Mouse (Mus musculus) liver, embryonic 13.5 days (tissue): ENCODE results near the gene Ttc1. TPM values are rescaled to one million over a fixed set of nuclear protein-coding genes. Genes with fewer than 3 reads are reported as not detected.

Experiments
- ATAC-seq: fragments of 200-750 bp; cut with Nextera tagmentation; 2 replicates; pipeline ENCODE4 v1.8.0; 2017; ENCODE audit warnings: low read depth, mild to moderate bottlenecking, moderate number of reproducible peaks, moderate library complexity
- DNase-seq: peaks from one replicate; pipeline ENCODE4 v3.0.0; 2022
- H3K27ac ChIP-seq: fragments of 300-500 bp; sonication (generic); 2 replicates; pipeline ENCODE4 v1.5.1; 2015; ENCODE audit warnings: moderate library complexity, mild to moderate bottlenecking, inconsistent platforms
- H3K27me3 ChIP-seq: fragments of 300-500 bp; sonication (generic); 2 replicates; pipeline ENCODE4 v1.6.1; 2015; ENCODE audit warnings: mild to moderate bottlenecking, inconsistent platforms
- H3K36me3 ChIP-seq: fragments of 300-500 bp; sonication (generic); 2 replicates; pipeline ENCODE4 v1.6.1; 2015; ENCODE audit warnings: mild to moderate bottlenecking, inconsistent platforms
- H3K4me1 ChIP-seq: fragments of 300-500 bp; sonication (generic); replicated peaks from 2 replicates; pipeline ENCODE4 v1.6.1; 2015; ENCODE audit warnings: inconsistent platforms
- H3K4me2 ChIP-seq: fragments of 300-500 bp; sonication (generic); 2 replicates; pipeline ENCODE4 v1.6.1; 2015; ENCODE audit warnings: inconsistent platforms, mild to moderate bottlenecking, moderate library complexity
- H3K4me3 ChIP-seq: fragments of 300-500 bp; sonication (generic); replicated peaks from 2 replicates; pipeline ENCODE4 v1.5.1; 2015; ENCODE audit warnings: mild to moderate bottlenecking, inconsistent platforms
- H3K9ac ChIP-seq: fragments of 300-500 bp; sonication (generic); 2 replicates; pipeline ENCODE4 v1.6.1; 2015; ENCODE audit warnings: mild to moderate bottlenecking, inconsistent platforms
- H3K9me3 ChIP-seq: fragments of 300-500 bp; sonication (generic); replicated peaks from 2 replicates; pipeline ENCODE4 v1.6.1; 2016; ENCODE audit warnings: inconsistent platforms
- WGBS: fragments of 180-500 bp; shearing (Covaris S2); methylation state at CpG from one replicate; pipeline ENCODE4 v1.1.7; 2015; ENCODE audit not compliant: insufficient replicate concordance; 5-methylcytosine and 5-hydroxymethylcytosine counted together
- polyA plus RNA-seq: library from polyadenylated mRNA; unstranded; fragments of >200 nt; fragmentation: Nextera tagmentation; extraction: Ambion mirVana; gene quantifications from 2 replicates; pipeline ENCODE4 v1.2.1, GENCODE M21; 2015

The Ttc1 gene
- polyA plus RNA-seq = 47.7 and 55.2 TPM in 2 replicates

GRCm38 (mm10) chr11:43747233-43748226, at the start of gene Ttc1:
Ttc1 (minus strand) TSS chr11:43748008.
- DNase-seq = peak; percentile 93
- peak; percentile 99 for ATAC-seq
- 1% methylated on average over 47 of the region's 47 CpGs for WGBS
- Histone ChIP-seq H3K4me2 (peak within 1 kb of the TSS; percentile 88), H3K27ac (peak within 1 kb of the TSS; percentile 72), H3K9ac (peak within 1 kb of the TSS; percentile 85), H3K9me3 (no peaks in the 10 kb centered on the region), H3K27me3 (no peaks in the 10 kb centered on the region), H3K4me1 (peaks cover 10% of the 10 kb centered on the region), H3K4me3 (peak within 1 kb of the TSS; percentile 80), H3K36me3 (peaks cover 25% of the 10 kb centered on the region)

- Histone ChIP-seq H3K9ac (no peak overlapping the region), H3K4me2 (no peak overlapping the region), H3K4me3 (no peak overlapping the region), H3K27me3 (no peaks in the 10 kb centered on the region), H3K27ac (no peak overlapping the region), H3K36me3 (no peaks in the 10 kb centered on the region), H3K9me3 (no peaks in the 10 kb centered on the region), H3K4me1 (no peaks in the 10 kb centered on the region)
- WGBS = 59% methylated on average over 8 of the region's 8 CpGs
- ATAC-seq (no peak), DNase-seq (no peak)
Measured at GRCm38 (mm10) chr11:43795992-43796391, 48.2 kb upstream of the Ttc1 start.

GRCm38 (mm10) chr11:43790446-43790845, 42.6 kb upstream of the Ttc1 start:
- 69% methylated on average over 6 of the region's 6 CpGs for WGBS

GRCm38 (mm10) chr11:43783772-43784171, 36.0 kb upstream of the Ttc1 start:
- Histone ChIP-seq H3K4me3 (no peak overlapping the region), H3K27ac (no peak overlapping the region), H3K9me3 (no peaks in the 10 kb centered on the region), H3K9ac (no peak overlapping the region), H3K27me3 (no peaks in the 10 kb centered on the region), H3K36me3 (no peaks in the 10 kb centered on the region), H3K4me1 (no peaks in the 10 kb centered on the region; the same call in 1 of the 2 replicates), H3K4me2 (no peak overlapping the region)
- ATAC-seq (no peak), DNase-seq (peak; percentile 5)
- WGBS = 5% methylated on average over 2 of the region's 2 CpGs

More at GRCm38 (mm10) chr11:43790446-43790845, 42.6 kb upstream of the Ttc1 start:
- no peak for ATAC-seq
- H3K27me3 ChIP-seq = no peaks in the 10 kb centered on the region
- H3K9ac ChIP-seq = no peak overlapping the region
- no peaks in the 10 kb centered on the region for H3K9me3 ChIP-seq
- no peak overlapping the region for H3K4me2 ChIP-seq
- H3K4me1 ChIP-seq = no peaks in the 10 kb centered on the region
- H3K4me3 ChIP-seq = no peak overlapping the region
- no peak for DNase-seq
- no peak overlapping the region for H3K27ac ChIP-seq
- no peaks in the 10 kb centered on the region for H3K36me3 ChIP-seq

GRCm38 (mm10) chr11:43783106-43783505, 35.3 kb upstream of the Ttc1 start:
- ATAC-seq = no peak

GRCm38 (mm10) chr11:43779551-43779950, 31.7 kb upstream of the Ttc1 start:
- H3K4me2 ChIP-seq = no peak overlapping the region
- no peak overlapping the region for H3K4me3 ChIP-seq
- WGBS = 44% methylated on average over 5 of the region's 5 CpGs
- peaks cover 5% of the 10 kb centered on the region for H3K4me1 ChIP-seq
- no peaks in the 10 kb centered on the region for H3K36me3 ChIP-seq
- ATAC-seq (no peak), DNase-seq (no peak)
- H3K27me3 ChIP-seq = peaks cover 22% of the 10 kb centered on the region
- H3K27ac ChIP-seq = no peak overlapping the region
- no peaks in the 10 kb centered on the region for H3K9me3 ChIP-seq
- H3K9ac ChIP-seq = no peak overlapping the region

More at GRCm38 (mm10) chr11:43783106-43783505, 35.3 kb upstream of the Ttc1 start:
- Histone ChIP-seq H3K9me3 (no peaks in the 10 kb centered on the region), H3K36me3 (no peaks in the 10 kb centered on the region), H3K9ac (no peak overlapping the region), H3K27me3 (no peaks in the 10 kb centered on the region), H3K4me1 (no peaks in the 10 kb centered on the region; the same call in 1 of the 2 replicates), H3K27ac (no peak overlapping the region), H3K4me2 (no peak overlapping the region), H3K4me3 (no peak overlapping the region)
- 56% methylated on average over 5 of the region's 5 CpGs for WGBS
- no peak for DNase-seq

GRCm38 (mm10) chr11:43776324-43776694, 28.5 kb upstream of the Ttc1 start:
- H3K4me3 ChIP-seq = peak overlapping the region; percentile 29
- peak overlapping the region; percentile 47 for H3K4me2 ChIP-seq
- no peak for DNase-seq
- H3K4me1 ChIP-seq = peaks cover 5% of the 10 kb centered on the region; the same call in 1 of the 2 replicates
- ATAC-seq = no peak
- WGBS = 22% methylated on average over 8 of the region's 8 CpGs
- H3K27ac ChIP-seq = no peak overlapping the region
- no peak overlapping the region for H3K9ac ChIP-seq
- no peaks in the 10 kb centered on the region for H3K36me3 ChIP-seq
- H3K27me3 ChIP-seq = peaks cover 33% of the 10 kb centered on the region
- H3K9me3 ChIP-seq = no peaks in the 10 kb centered on the region

GRCm38 (mm10) chr11:43775469-43776323, 27.9 kb upstream of the Ttc1 start:
- no peaks in the 10 kb centered on the region for H3K9me3 ChIP-seq
- peak overlapping the region; percentile 47 for H3K4me2 ChIP-seq
- H3K4me3 ChIP-seq = peak overlapping the region; percentile 29
- WGBS = 13% methylated on average over 63 of the region's 63 CpGs
- H3K36me3 ChIP-seq = no peaks in the 10 kb centered on the region
- no peak for ATAC-seq
- peaks cover 5% of the 10 kb centered on the region; the same call in 1 of the 2 replicates for H3K4me1 ChIP-seq
- no peak for DNase-seq
- H3K27ac ChIP-seq = no peak overlapping the region
- no peak overlapping the region for H3K9ac ChIP-seq
- H3K27me3 ChIP-seq = peaks cover 33% of the 10 kb centered on the region

- peaks cover 33% of the 10 kb centered on the region for H3K27me3 ChIP-seq
Measured at GRCm38 (mm10) chr11:43773725-43774124, 25.9 kb upstream of the Ttc1 start.

GRCm38 (mm10) chr11:43770110-43770509, 22.3 kb upstream of the Ttc1 start:
- no peak for ATAC-seq
- Histone ChIP-seq H3K9me3 (no peaks in the 10 kb centered on the region), H3K9ac (no peak overlapping the region), H3K36me3 (no peaks in the 10 kb centered on the region), H3K27ac (no peak overlapping the region), H3K4me3 (no peak overlapping the region), H3K4me1 (no peaks in the 10 kb centered on the region), H3K27me3 (peaks cover 33% of the 10 kb centered on the region), H3K4me2 (no peak overlapping the region)
- DNase-seq = no peak
- 62% methylated on average over 4 of the region's 4 CpGs for WGBS

More at GRCm38 (mm10) chr11:43773725-43774124, 25.9 kb upstream of the Ttc1 start:
- Histone ChIP-seq H3K27ac (no peak overlapping the region), H3K4me3 (no peak overlapping the region), H3K36me3 (no peaks in the 10 kb centered on the region), H3K9me3 (no peaks in the 10 kb centered on the region), H3K4me2 (no peak overlapping the region), H3K9ac (no peak overlapping the region), H3K4me1 (peaks cover 5% of the 10 kb centered on the region; the same call in 1 of the 2 replicates)
- no peak for ATAC-seq
- DNase-seq = no peak
- WGBS = 35% methylated on average over 5 of the region's 5 CpGs

GRCm38 (mm10) chr11:43767749-43768148, 19.9 kb upstream of the Ttc1 start:
- WGBS = 50% methylated on average over 11 of the region's 11 CpGs
- ATAC-seq = no peak
- H3K27ac ChIP-seq = no peak overlapping the region
- no peaks in the 10 kb centered on the region for H3K4me1 ChIP-seq
- no peak overlapping the region for H3K9ac ChIP-seq
- H3K27me3 ChIP-seq = peaks cover 20% of the 10 kb centered on the region
- no peak for DNase-seq
- no peaks in the 10 kb centered on the region for H3K9me3 ChIP-seq
- no peaks in the 10 kb centered on the region for H3K36me3 ChIP-seq
- no peak overlapping the region for H3K4me3 ChIP-seq
- H3K4me2 ChIP-seq = no peak overlapping the region
